23 mouse cellular contexts compared by ENCODE assay signal in the genomic region with DNA sequence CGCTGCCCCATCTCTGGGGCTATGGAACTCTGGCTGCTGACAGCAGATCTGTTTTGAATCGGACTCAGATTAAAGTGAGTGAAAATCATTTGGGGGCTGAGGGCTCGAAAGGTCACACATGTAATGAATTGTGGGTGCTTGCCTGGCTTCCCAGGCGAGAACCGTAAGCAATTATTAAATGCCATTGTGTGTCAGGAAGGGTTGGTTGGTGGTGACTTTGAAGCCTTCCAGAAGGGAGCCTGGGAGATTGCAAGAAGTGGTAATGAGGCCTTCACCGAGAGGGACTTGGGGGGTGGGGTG. TPM values are rescaled to one million over a fixed set of nuclear protein-coding genes. Genes with fewer than 3 reads are reported as not detected.
DNase-seq lines count a peak whose midpoint lies in the region; ATAC-seq lines count a peak whose summit lies in the region.
"Had no signal": no experiment of that assay in that cellular context is flagged by ENCODE, and none has a peak within 500 bp of the region (broad histone marks: within the 10 kb centered on the region; RNA-seq: fewer than 3 reads in every experiment).

No protein-coding gene starts in this region.

- H3K36me3 ChIP-seq in forebrain, embryonic 11.5 days (ENCODE audit: control insufficient read depth, insufficient read depth, low read length): no peaks in the 10 kb centered on the region
- H3K36me3 ChIP-seq in forebrain, embryonic 16.5 days (ENCODE audit: control insufficient read depth, insufficient read depth): no peaks in the 10 kb centered on the region
- H3K36me3 ChIP-seq in embryonic facial prominence, embryonic 10.5 days (replicated peaks): no peaks in the 10 kb centered on the region
- H3K36me3 ChIP-seq in limb, embryonic 12.5 days: no peaks in the 10 kb centered on the region
- H3K36me3 ChIP-seq in liver, embryonic 16.5 days (ENCODE audit: control insufficient read depth, insufficient read depth): no peaks in the 10 kb centered on the region
- H3K36me3 ChIP-seq in midbrain, embryonic 10.5 days: no peaks in the 10 kb centered on the region
- H3K36me3 ChIP-seq in midbrain, embryonic 13.5 days: no peaks in the 10 kb centered on the region
- H3K36me3 ChIP-seq: hindbrain, embryonic 10.5 days; midbrain, embryonic 12.5 days; neural tube, embryonic 12.5 days had no signal

- 65% methylated on average over 6 of the region's 6 CpGs for whole genome bisulfite sequencing in forebrain, embryonic 11.5 days
- WGBS in forebrain, embryonic 16.5 days: 70% methylated on average over 6 of the region's 6 CpGs
- WGBS in embryonic facial prominence, embryonic 10.5 days: 53% methylated on average over 6 of the region's 6 CpGs
- WGBS in limb, embryonic 12.5 days: 12% methylated on average over 6 of the region's 6 CpGs
- 45% methylated on average over 6 of the region's 6 CpGs for WGBS in liver, embryonic 16.5 days (ENCODE audit: insufficient replicate concordance)
- 81% methylated on average over 6 of the region's 6 CpGs for WGBS in midbrain, embryonic 10.5 days
- WGBS in midbrain, embryonic 13.5 days: 71% methylated on average over 6 of the region's 6 CpGs

- no peak overlapping the region for H3K27ac ChIP-seq in forebrain, embryonic 11.5 days (ENCODE audit: low read depth, low read length)
- no peak overlapping the region for H3K27ac ChIP-seq in forebrain, embryonic 16.5 days (ENCODE audit: low read length)
- no peak overlapping the region for H3K27ac ChIP-seq in embryonic facial prominence, embryonic 10.5 days (replicated peaks)
- H3K27ac ChIP-seq in limb, embryonic 12.5 days: 0 out of 2 replicates have a peak overlapping the region, but pooled peaks have one; percentile 64
- H3K27ac ChIP-seq in liver, embryonic 16.5 days (ENCODE audit: low read length): peak overlapping the region; percentile 14; the same call in 1 of the 2 replicates
- H3K27ac ChIP-seq in midbrain, embryonic 10.5 days (replicated peaks): no peak overlapping the region
- H3K27ac ChIP-seq in midbrain, embryonic 13.5 days: no peak overlapping the region
- H3K27ac ChIP-seq: heart, adult 2 months; hindbrain, embryonic 10.5 days; midbrain, embryonic 12.5 days; neural tube, embryonic 12.5 days had no signal

- no peak overlapping the region for H3K4me3 ChIP-seq in forebrain, embryonic 11.5 days (ENCODE audit: low read depth, low read length)
- no peak overlapping the region for H3K4me3 ChIP-seq in forebrain, embryonic 16.5 days (replicated peaks; ENCODE audit: low read length)
- no peak overlapping the region for H3K4me3 ChIP-seq in embryonic facial prominence, embryonic 10.5 days
- no peak overlapping the region for H3K4me3 ChIP-seq in limb, embryonic 12.5 days (replicated peaks)
- H3K4me3 ChIP-seq in liver, embryonic 16.5 days (ENCODE audit: low read depth, low read length): no peak overlapping the region
- H3K4me3 ChIP-seq in midbrain, embryonic 10.5 days: no peak overlapping the region
- no peak overlapping the region for H3K4me3 ChIP-seq in midbrain, embryonic 13.5 days (replicated peaks)
- H3K4me3 ChIP-seq: heart, adult 2 months; hindbrain, embryonic 10.5 days; midbrain, embryonic 12.5 days; neural tube, embryonic 12.5 days had no signal

- no peak overlapping the region for H3K4me2 ChIP-seq in forebrain, embryonic 11.5 days (ENCODE audit: low read depth, low read length, severe bottlenecking)
- H3K4me2 ChIP-seq in forebrain, embryonic 16.5 days (ENCODE audit: low read length): no peak overlapping the region
- H3K4me2 ChIP-seq in limb, embryonic 12.5 days: 0 out of 2 replicates have a peak overlapping the region, but pooled peaks have one; percentile 26
- peak overlapping the region; percentile 39; the same call in 1 of the 2 replicates for H3K4me2 ChIP-seq in liver, embryonic 16.5 days (ENCODE audit: low read depth, low read length)
- no peak overlapping the region for H3K4me2 ChIP-seq in midbrain, embryonic 13.5 days (replicated peaks)
- H3K4me2 ChIP-seq: lung, embryonic 14.5 days; midbrain, embryonic 12.5 days; neural tube, embryonic 12.5 days had no signal

- no peaks in the 10 kb centered on the region for H3K27me3 ChIP-seq in forebrain, embryonic 11.5 days (ENCODE audit: control insufficient read depth, insufficient read depth, low read length)
- peaks cover 5% of the 10 kb centered on the region for H3K27me3 ChIP-seq in forebrain, embryonic 16.5 days (replicated peaks; ENCODE audit: control insufficient read depth, insufficient read depth, low read length)
- peaks cover 18% of the 10 kb centered on the region for H3K27me3 ChIP-seq in embryonic facial prominence, embryonic 10.5 days (replicated peaks; ENCODE audit: low read depth, poor library complexity, severe bottlenecking)
- H3K27me3 ChIP-seq in limb, embryonic 12.5 days: peaks cover 55% of the 10 kb centered on the region
- no peaks in the 10 kb centered on the region for H3K27me3 ChIP-seq in liver, embryonic 16.5 days (ENCODE audit: control insufficient read depth, insufficient read depth, low read depth, low read length)
- H3K27me3 ChIP-seq in midbrain, embryonic 10.5 days (ENCODE audit: low read depth, poor library complexity, severe bottlenecking): no peaks in the 10 kb centered on the region; the same call in 1 of the 2 replicates
- H3K27me3 ChIP-seq in midbrain, embryonic 13.5 days: peaks cover 6% of the 10 kb centered on the region; the same call in 1 of the 2 replicates
- H3K27me3 ChIP-seq: neural tube, embryonic 12.5 days had no signal

- ATAC-seq in forebrain, embryonic 11.5 days (replicated peaks; ENCODE audit: low FRiP score): no peak
- no peak for ATAC-seq in forebrain, embryonic 16.5 days
- peak; percentile 56 for ATAC-seq in limb, embryonic 12.5 days (ENCODE audit: insufficient number of reproducible peaks, insufficient read depth, low FRiP score, low TSS enrichment, low read depth)
- ATAC-seq in liver, embryonic 16.5 days (ENCODE audit: low read depth): no peak
- no peak for ATAC-seq in midbrain, embryonic 13.5 days
- ATAC-seq: activated CD4-positive, CD25-positive, alpha-beta regulatory T cell, adult 4 months; CD4-positive, CD25-positive, alpha-beta regulatory T cell, adult 4 months had no signal

- DNase-seq in forebrain, embryonic 11.5 days (ENCODE audit: low spot score): peak; percentile 38
- DNase-seq in embryonic facial prominence, embryonic 10.5 days (ENCODE audit: low spot score): peak; percentile 64
- DNase-seq in midbrain, embryonic 10.5 days (ENCODE audit: low spot score): no peak
- DNase-seq in gastrocnemius, postnatal 25 days: no peak
- DNase-seq: adrenal gland, postnatal 10 days; cerebellum, adult 11 months; cerebellum, postnatal 10 days; heart, adult 2 months; kidney, postnatal 36 days; lung, postnatal 36 days; thymus, postnatal 25 days had no signal

- no peaks in the 10 kb centered on the region for H3K4me1 ChIP-seq in forebrain, embryonic 11.5 days (replicated peaks; ENCODE audit: control insufficient read depth, insufficient read depth, low read length)
- H3K4me1 ChIP-seq in forebrain, embryonic 16.5 days (replicated peaks; ENCODE audit: control insufficient read depth, insufficient read depth, low read length): no peaks in the 10 kb centered on the region
- peaks cover 30% of the 10 kb centered on the region for H3K4me1 ChIP-seq in embryonic facial prominence, embryonic 10.5 days
- H3K4me1 ChIP-seq in limb, embryonic 12.5 days (replicated peaks): peaks cover 37% of the 10 kb centered on the region
- H3K4me1 ChIP-seq in liver, embryonic 16.5 days (ENCODE audit: control insufficient read depth, low read depth, low read length): peaks cover 19% of the 10 kb centered on the region
- H3K4me1 ChIP-seq in midbrain, embryonic 10.5 days: 0 out of 2 replicates have a peak, but pooled peaks cover 5% of the 10 kb centered on the region
- H3K4me1 ChIP-seq in midbrain, embryonic 13.5 days (replicated peaks): no peaks in the 10 kb centered on the region
- H3K4me1 ChIP-seq: hindbrain, embryonic 10.5 days; midbrain, embryonic 12.5 days; neural tube, embryonic 12.5 days had no signal

- H3K9ac ChIP-seq in forebrain, embryonic 11.5 days (ENCODE audit: low read length): no peak overlapping the region
- H3K9ac ChIP-seq in forebrain, embryonic 16.5 days (replicated peaks; ENCODE audit: low read depth, low read length): no peak overlapping the region
- no peak overlapping the region for H3K9ac ChIP-seq in limb, embryonic 12.5 days (replicated peaks)
- peak overlapping the region; percentile 19; the same call in 1 of the 2 replicates for H3K9ac ChIP-seq in liver, embryonic 16.5 days (ENCODE audit: low read depth, low read length)
- no peak overlapping the region for H3K9ac ChIP-seq in midbrain, embryonic 13.5 days (replicated peaks)
- H3K9ac ChIP-seq: lung, embryonic 14.5 days; midbrain, embryonic 12.5 days; neural tube, embryonic 12.5 days had no signal

- H3K9me3 ChIP-seq in forebrain, embryonic 11.5 days (ENCODE audit: control insufficient read depth, low read length): no peaks in the 10 kb centered on the region
- H3K9me3 ChIP-seq in forebrain, embryonic 16.5 days (ENCODE audit: control insufficient read depth, low read length): no peaks in the 10 kb centered on the region
- no peaks in the 10 kb centered on the region for H3K9me3 ChIP-seq in embryonic facial prominence, embryonic 10.5 days
- no peaks in the 10 kb centered on the region for H3K9me3 ChIP-seq in limb, embryonic 12.5 days
- H3K9me3 ChIP-seq in liver, embryonic 16.5 days (replicated peaks; ENCODE audit: control insufficient read depth, low read length): no peaks in the 10 kb centered on the region
- no peaks in the 10 kb centered on the region for H3K9me3 ChIP-seq in midbrain, embryonic 10.5 days (replicated peaks)
- H3K9me3 ChIP-seq in midbrain, embryonic 13.5 days: no peaks in the 10 kb centered on the region
- H3K9me3 ChIP-seq: hindbrain, embryonic 10.5 days; midbrain, embryonic 12.5 days; neural tube, embryonic 12.5 days had no signal

RNA-seq across cellular contexts. Expression of gene Lrmda, which starts 29.3 kb away (rescaled TPM):
- polyA plus RNA-seq in forebrain, embryonic 11.5 days (2014; fragmentation: Nextera tagmentation; extraction: Ambion mirVana): not detected in 2 replicates
- 0.30 TPM in 1 of 2 replicates, not detected in the other for polyA plus RNA-seq in forebrain, embryonic 16.5 days (2015; fragmentation: Nextera tagmentation; extraction: Ambion mirVana)
- 0.85 and 0.88 TPM in 2 replicates for polyA plus RNA-seq in embryonic facial prominence, embryonic 10.5 days (2016; fragmentation: Nextera tagmentation; extraction: Ambion mirVana)
- polyA plus RNA-seq in limb, embryonic 12.5 days (2016; fragmentation: Nextera tagmentation; extraction: Ambion mirVana): 0.41 TPM in 1 of 2 replicates, not detected in the other
- 0.46 TPM in 2 replicates for polyA plus RNA-seq in liver, embryonic 16.5 days (2015; fragmentation: Nextera tagmentation; extraction: Ambion mirVana)
- polyA plus RNA-seq in midbrain, embryonic 10.5 days (2016; fragmentation: Nextera tagmentation; extraction: Ambion mirVana): 0.38 TPM in 1 of 2 replicates, not detected in the other
- 1 to 10 TPM; 1.7 to 3.8 TPM for total RNA-seq in gastrocnemius, postnatal 25 days (2021)
- 0.23 TPM in 1 of 2 replicates, not detected in the other for polyA plus RNA-seq in midbrain, embryonic 13.5 days (2015; fragmentation: Nextera tagmentation; extraction: Ambion mirVana)
- polyA plus RNA-seq: activated CD4-positive, CD25-positive, alpha-beta regulatory T cell, adult 4 months; brain, embryonic 14.5 days; CD4-positive, CD25-positive, alpha-beta regulatory T cell, adult 4 months; midbrain, embryonic 12.5 days; small intestine, adult 2 months had no signal

RNA-seq across cellular contexts. Expression of gene Zfp503, which starts 59.4 kb away (rescaled TPM):
- polyA plus RNA-seq in forebrain, embryonic 11.5 days (2014; fragmentation: Nextera tagmentation; extraction: Ambion mirVana): 6.6 and 6.7 TPM in 2 replicates
- polyA plus RNA-seq in forebrain, embryonic 16.5 days (2015; fragmentation: Nextera tagmentation; extraction: Ambion mirVana): 5.4 and 5.5 TPM in 2 replicates
- polyA plus RNA-seq in embryonic facial prominence, embryonic 10.5 days (2016; fragmentation: Nextera tagmentation; extraction: Ambion mirVana): 9.7 and 12.5 TPM in 2 replicates
- 46.0 and 47.1 TPM in 2 replicates for polyA plus RNA-seq in limb, embryonic 12.5 days (2016; fragmentation: Nextera tagmentation; extraction: Ambion mirVana)
- 0.49 and 0.61 TPM in 2 replicates for polyA plus RNA-seq in liver, embryonic 16.5 days (2015; fragmentation: Nextera tagmentation; extraction: Ambion mirVana)
- polyA plus RNA-seq in midbrain, embryonic 10.5 days (2016; fragmentation: Nextera tagmentation; extraction: Ambion mirVana): 11.2 and 13.0 TPM in 2 replicates
- 10 to 100 TPM in 1 of 2 experiments, 1 to 10 TPM in 1; 9.1 to 15.6 TPM for total RNA-seq in gastrocnemius, postnatal 25 days (2021)
- polyA plus RNA-seq in midbrain, embryonic 13.5 days (2015; fragmentation: Nextera tagmentation; extraction: Ambion mirVana): 8.0 and 11.0 TPM in 2 replicates
- polyA plus RNA-seq: activated CD4-positive, CD25-positive, alpha-beta regulatory T cell, adult 4 months; CD4-positive, CD25-positive, alpha-beta regulatory T cell, adult 4 months had no signal

Comparison
In these comparisons a context has a peak if more than half of its experiments do, and no peak if none do; other contexts are left out.
1. DNase-seq: peak in forebrain, embryonic 11.5 days (single experiment) and embryonic facial prominence, embryonic 10.5 days (single experiment); none in midbrain, embryonic 10.5 days (single experiment) and gastrocnemius, postnatal 25 days (single experiment).
2. H3K27ac ChIP-seq: peak in limb, embryonic 12.5 days (single experiment) and liver, embryonic 16.5 days (single experiment); none in forebrain, embryonic 11.5 days (single experiment), forebrain, embryonic 16.5 days (single experiment), embryonic facial prominence, embryonic 10.5 days (single experiment), midbrain, embryonic 10.5 days (single experiment) and midbrain, embryonic 13.5 days (single experiment).
3. H3K4me2 ChIP-seq: peak in limb, embryonic 12.5 days (single experiment) and liver, embryonic 16.5 days (single experiment); none in forebrain, embryonic 11.5 days (single experiment), forebrain, embryonic 16.5 days (single experiment) and midbrain, embryonic 13.5 days (single experiment).